Mouse (Mus musculus): Measurements from ENCODE around the gene Gm49369. TPM values are rescaled to one million over a fixed set of nuclear protein-coding genes. Genes with fewer than 3 reads are reported as not detected.
"Not testable (repeated sequence)": the region's sequence is repeated elsewhere in the genome, so short reads cannot be mapped to it uniquely, and the experiment has no call there.

Gm49369 gene
- polyA plus RNA-seq, 1 experiment from 2014 or later: 1,155 TPM

DNA sequence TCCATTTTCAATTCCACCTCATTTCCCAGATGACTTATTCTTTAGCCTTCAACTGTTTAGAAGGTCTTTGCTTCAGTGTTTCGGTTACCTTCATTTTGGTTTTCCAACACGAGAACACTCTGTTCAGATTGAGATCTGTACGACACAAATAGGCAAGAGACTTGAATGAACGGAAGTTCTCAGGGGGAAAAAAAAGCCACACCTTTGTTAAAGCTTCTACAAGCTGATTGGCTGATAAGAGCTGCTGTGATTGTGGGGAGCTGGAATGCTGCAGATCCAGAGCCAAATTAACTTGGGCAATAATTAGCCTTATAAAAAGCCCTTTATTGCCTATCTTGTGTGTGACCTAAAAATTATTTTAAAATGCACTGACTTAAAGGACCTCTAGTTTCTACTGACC lies 32.8 kb upstream of the Gm49369 start:
- no peak for TF ChIP-seq CTCF (IDR thresholded peaks at IDR 0.05)
- H3K27me3 ChIP-seq: no peaks in the 10 kb centered on the region
- ATAC-seq: no peak
- DNase-seq (ENCODE audit: low read depth, low spot score): no peak
- in situ Hi-C loops (cut with MboI; ENCODE audit: low pct_unique_long_range_greater_than_20kb): no loop called here
- POLR2A ChIA-PET: interaction anchor here (1.2 kb wide), 1 partner anchor 28 kb away, joined by 6 read pairs; the partner anchor contains the start of gene Ctsd
- CTCF ChIA-PET: interaction anchor here (1.1 to 1.3 kb wide), 2 partner anchors 9 to 10 kb away, joined by 3 to 5 read pairs; no protein-coding TSS in a partner anchor

- no peak for ATAC-seq
- ChIA-PET CTCF (interaction anchor here (1.4 to 2.4 kb wide), 2 partner anchors 12 kb away, joined by 3 to 7 read pairs; no protein-coding TSS in a partner anchor), POLR2A (no interaction called here)
- in situ Hi-C loops (cut with MboI; ENCODE audit: low pct_unique_long_range_greater_than_20kb): no loop called here
- no peak for DNase-seq (ENCODE audit: low read depth, low spot score)
- H3K27me3 ChIP-seq: no peaks in the 10 kb centered on the region
- TF ChIP-seq CTCF (IDR thresholded peaks at IDR 0.05): no peak
Observed at GRCm38 (mm10) chr7:142413285-142413684, 30.8 kb upstream of the Gm49369 start.

GRCm38 (mm10) chr7:142409603-142410002 lies 27.1 kb upstream of the Gm49369 start:
- ChIA-PET CTCF (interaction anchor here (1.0 to 3.2 kb wide), 10 partner anchors 9 to 38 kb away, joined by 3 to 16 read pairs (median 6); partner anchors contain the start of genes Ctsd and Gm49369), POLR2A (interaction anchor here (0.8 to 3.3 kb wide), 13 partner anchors 9 to 37 kb away, joined by 3 to 17 read pairs (median 4); partner anchors contain the start of genes Ctsd, Gm49369 and Syt8)
- no peak for TF ChIP-seq CTCF (IDR thresholded peaks at IDR 0.05)

GRCm38 (mm10) chr7:142408686-142409085 lies 26.2 kb upstream of the Gm49369 start:
- ChIA-PET CTCF (interaction anchor here (0.9 to 3.2 kb wide), 11 partner anchors 10 to 46 kb away, joined by 3 to 16 read pairs (median 5); partner anchors contain the start of genes Ctsd and Gm49369), POLR2A (interaction anchor here (0.6 to 3.3 kb wide), 9 partner anchors 8 to 37 kb away, joined by 3 to 17 read pairs (median 8); partner anchors contain the start of genes Ctsd and Gm49369)
- H3K27me3 ChIP-seq: no peaks in the 10 kb centered on the region
- in situ Hi-C loops (cut with MboI; ENCODE audit: low pct_unique_long_range_greater_than_20kb): no loop called here
- ATAC-seq (no peak), DNase-seq (ENCODE audit: low read depth, low spot score) (no peak)
- no peak for TF ChIP-seq CTCF (IDR thresholded peaks at IDR 0.05)

More at GRCm38 (mm10) chr7:142409603-142410002, 27.1 kb upstream of the Gm49369 start:
- no peaks in the 10 kb centered on the region for H3K27me3 ChIP-seq
- peak; percentile 92 for ATAC-seq
- in situ Hi-C loops (cut with MboI; ENCODE audit: low pct_unique_long_range_greater_than_20kb): no loop called here
- DNase-seq (ENCODE audit: low read depth, low spot score): no peak

- in situ Hi-C loops (cut with MboI; ENCODE audit: low pct_unique_long_range_greater_than_20kb): no loop called here
- ChIA-PET POLR2A (interaction anchor here (0.7 to 3.3 kb wide), 3 partner anchors 21 to 33 kb away, joined by 3 to 15 read pairs (median 8); partner anchors contain the start of gene Gm49369), CTCF (interaction anchor here (0.7 to 3.2 kb wide), 8 partner anchors 12 to 46 kb away, joined by 3 to 16 read pairs (median 5); partner anchors contain the start of genes Ctsd and Gm49369)
- DNase-seq (ENCODE audit: low read depth, low spot score) (no peak), ATAC-seq (no peak)
- no peaks in the 10 kb centered on the region for H3K27me3 ChIP-seq
- no peak for TF ChIP-seq CTCF (IDR thresholded peaks at IDR 0.05)
Observed at GRCm38 (mm10) chr7:142407935-142408334, 25.5 kb upstream of the Gm49369 start.

DNA sequence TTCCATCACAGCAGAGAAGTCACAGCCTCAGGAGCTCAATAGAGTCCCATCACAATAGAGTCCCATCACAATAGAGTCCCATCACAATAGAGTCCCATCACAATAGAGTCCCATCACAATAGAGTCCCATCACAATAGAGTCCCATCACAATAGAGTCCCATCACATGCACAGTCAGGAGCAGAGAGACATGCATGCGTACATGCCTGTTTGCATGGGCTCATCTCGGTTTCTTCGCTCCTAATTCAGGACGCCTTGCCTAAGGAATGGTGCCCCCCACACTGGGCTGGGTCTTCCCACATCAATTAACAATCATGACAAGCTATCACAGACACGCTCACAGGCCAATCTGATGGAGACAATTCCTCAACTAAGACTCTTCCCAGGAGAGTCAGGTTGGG lies 22.7 kb upstream of the Gm49369 start:
- ATAC-seq; DNase-seq (ENCODE audit: low read depth, low spot score); H3K27me3 ChIP-seq; in situ Hi-C loops (cut with MboI; ENCODE audit: low pct_unique_long_range_greater_than_20kb): not testable (repeated sequence)
- POLR2A ChIA-PET: interaction anchor here (1.6 to 2.1 kb wide), 3 partner anchors 11 to 34 kb away, joined by 3 to 14 read pairs (median 4); no protein-coding TSS in a partner anchor
- CTCF ChIA-PET: interaction anchor here (0.9 to 1.5 kb wide), 4 partner anchors 21 to 35 kb away, joined by 3 to 5 read pairs (median 4); no protein-coding TSS in a partner anchor

GRCm38 (mm10) chr7:142403591-142403990 lies 21.1 kb upstream of the Gm49369 start:
- in situ Hi-C loops (cut with MboI; ENCODE audit: low pct_unique_long_range_greater_than_20kb): no loop called here
- DNase-seq (ENCODE audit: low read depth, low spot score) (no peak), ATAC-seq (no peak)
- ChIA-PET POLR2A (interaction anchor here (0.6 to 2.1 kb wide), 7 partner anchors 10 to 53 kb away, joined by 3 to 14 read pairs (median 4); partner anchors contain the start of gene Gm49369), CTCF (interaction anchor here (0.9 to 1.5 kb wide), 3 partner anchors 9 to 32 kb away, joined by 3 to 5 read pairs (median 3); no protein-coding TSS in a partner anchor)
- no peaks in the 10 kb centered on the region for H3K27me3 ChIP-seq
- TF ChIP-seq CTCF (IDR thresholded peaks at IDR 0.05): no peak

- peak; percentile 93 for DNase-seq (ENCODE audit: low read depth, low spot score)
- POLR2A ChIA-PET: interaction anchor here (0.7 to 4.3 kb wide), 9 partner anchors 8 to 31 kb away, joined by 3 to 28 read pairs (median 4); partner anchors contain the start of genes Ctsd and Gm49369
- CTCF ChIA-PET: interaction anchor here (1.0 to 2.1 kb wide), 7 partner anchors 12 to 38 kb away, joined by 3 to 7 read pairs (median 4); no protein-coding TSS in a partner anchor
- no peak for TF ChIP-seq CTCF (IDR thresholded peaks at IDR 0.05)
- peak; percentile 61 for ATAC-seq
- H3K27me3 ChIP-seq: no peaks in the 10 kb centered on the region
- in situ Hi-C loops (cut with MboI; ENCODE audit: low pct_unique_long_range_greater_than_20kb): no loop called here
Observed at GRCm38 (mm10) chr7:142400750-142401142, 18.3 kb upstream of the Gm49369 start.

GRCm38 (mm10) chr7:142400112-142400749 lies 17.8 kb upstream of the Gm49369 start:
- TF ChIP-seq CTCF (IDR thresholded peaks at IDR 0.05): no peak
- in situ Hi-C loops (cut with MboI; ENCODE audit: low pct_unique_long_range_greater_than_20kb): no loop called here
- H3K27me3 ChIP-seq: no peaks in the 10 kb centered on the region
- DNase-seq (ENCODE audit: low read depth, low spot score): no peak
- POLR2A ChIA-PET: interaction anchor here (0.8 to 4.3 kb wide), 9 partner anchors 9 to 37 kb away, joined by 3 to 28 read pairs (median 4); partner anchors contain the start of genes Ctsd and Gm49369
- ATAC-seq: peak; percentile 42
- CTCF ChIA-PET: interaction anchor here (1.0 to 2.3 kb wide), 7 partner anchors 12 to 25 kb away, joined by 3 to 7 read pairs (median 4); partner anchors contain the start of gene Ctsd

GRCm38 (mm10) chr7:142399250-142399649 lies 16.8 kb upstream of the Gm49369 start:
- H3K27me3 ChIP-seq: no peaks in the 10 kb centered on the region
- in situ Hi-C loops (cut with MboI; ENCODE audit: low pct_unique_long_range_greater_than_20kb): loop anchor here (25.0 kb wide), 2 partner anchors 613 to 937 kb away; partner anchors contain the start of genes Cd151, Cracr2b, Pnpla2 and Tspan32
- ChIA-PET POLR2A (interaction anchor here (0.7 to 4.3 kb wide), 6 partner anchors 12 to 38 kb away, joined by 3 to 28 read pairs (median 5); partner anchors contain the start of gene Ctsd), CTCF (interaction anchor here (1.4 to 2.3 kb wide), 2 partner anchors 11 to 14 kb away, joined by 3 to 7 read pairs; partner anchors contain the start of gene Ctsd)
- ATAC-seq: no peak
- TF ChIP-seq CTCF (IDR thresholded peaks at IDR 0.05): no peak
- no peak for DNase-seq (ENCODE audit: low read depth, low spot score)

Measured in Patski (cell line).